Mouse (Mus musculus) CH12.LX (cell line): ENCODE measurements around the gene Hdac1. TPM values are rescaled to one million over a fixed set of nuclear protein-coding genes. Genes with fewer than 3 reads are reported as not detected.

Source experiments
- DNase-seq: peaks from one replicate; pipeline ENCODE4 v3.0.0-alpha.2; 2013; ENCODE audit errors: extremely low read depth
- H3K27ac ChIP-seq: 2 replicates; pipeline ENCODE4 v1.5.1; 2012; ENCODE audit warnings: low read depth, mild to moderate bottlenecking, control low read depth, moderate library complexity; ENCODE audit not compliant: insufficient read depth
- H3K27me3 ChIP-seq: replicated peaks from 2 replicates; pipeline ENCODE3; 2012; ENCODE audit warnings: inconsistent platforms
- H3K36me3 ChIP-seq, 2 experiments: replicated peaks in 1 of 2; 2 replicates each; pipeline versions ENCODE3 to v1.6.1; 2012; ENCODE audit warnings: inconsistent platforms in 1 of 2, low read length in 1 of 2, mild to moderate bottlenecking in 1 of 2, mixed read lengths in 1 of 2, moderate library complexity in 1 of 2; ENCODE audit not compliant: control insufficient read depth in 1 of 2, insufficient read depth in 1 of 2
- H3K4me1 ChIP-seq, 2 experiments: 2 replicates each; pipeline ENCODE4 v1.6.1; 2012; ENCODE audit warnings: inconsistent platforms in 1 of 2, moderate library complexity in 1 of 2; ENCODE audit not compliant: insufficient read depth in 2 of 2, control insufficient read depth in 1 of 2
- H3K4me2 ChIP-seq: 2 replicates; pipeline ENCODE4 v1.6.1; 2012; ENCODE audit warnings: low read depth, mild to moderate bottlenecking, control low read depth; ENCODE audit not compliant: poor library complexity, insufficient read depth, severe bottlenecking
- H3K4me3 ChIP-seq, 3 experiments: fragments of 150-350 bp in 1 of 3; sonication (generic) in 1 of 3; replicated peaks in 1 of 3; 2 replicates each; pipeline versions ENCODE3 to v1.5.1; 2011 to 2012; ENCODE audit warnings: low read depth in 2 of 3, low read length in 2 of 3, mild to moderate bottlenecking in 2 of 3, moderate library complexity in 2 of 3, control low read depth in 1 of 3, improper control_type of control experiment in 1 of 3, inconsistent platforms in 1 of 3, mixed read lengths in 1 of 3; ENCODE audit not compliant: poor library complexity in 1 of 3
- H3K79me2 ChIP-seq: replicated peaks from 2 replicates; pipeline ENCODE4 v1.6.1; 2012; ENCODE audit warnings: mild to moderate bottlenecking, moderate library complexity; ENCODE audit not compliant: control insufficient read depth, poor library complexity, insufficient read depth, severe bottlenecking; ENCODE audit errors: extremely low read depth
- H3K9ac ChIP-seq: 2 replicates; pipeline ENCODE4 v1.6.1; 2012; ENCODE audit warnings: low read depth, mild to moderate bottlenecking, control low read depth, moderate library complexity; ENCODE audit not compliant: insufficient read depth
- H3K9me3 ChIP-seq: replicated peaks from 2 replicates; pipeline ENCODE3; 2012; ENCODE audit warnings: low read length, inconsistent platforms, mixed read lengths
- CTCF ChIP-seq, 2 experiments: IDR thresholded peaks in 1 of 2; conservative IDR thresholded peaks in 1 of 2; 2 replicates each; pipeline ENCODE4 v1.5.1; 2011 to 2012; ENCODE audit warnings: low read depth in 2 of 2, low read length in 2 of 2, improper control_type of control experiment in 1 of 2, inconsistent platforms in 1 of 2, mild to moderate bottlenecking in 1 of 2, moderate library complexity in 1 of 2
- GABPA ChIP-seq: IDR thresholded peaks from 2 replicates; pipeline ENCODE4 v1.6.1; 2012; ENCODE audit warnings: low read depth, low read length, improper control_type of control experiment, inconsistent platforms; ENCODE audit not compliant: insufficient replicate concordance
- SIN3A ChIP-seq: IDR thresholded peaks from 2 replicates; pipeline ENCODE4 v1.6.1; 2012; ENCODE audit warnings: low read length, improper control_type of control experiment, inconsistent platforms
- ZNF384 ChIP-seq: IDR thresholded peaks from 2 replicates; pipeline ENCODE4 v1.6.1; 2012; ENCODE audit warnings: low read depth, low read length, improper control_type of control experiment, inconsistent platforms
- dilution Hi-C: fragments of 300-500 bp; cut with MboI; formaldehyde crosslinking; loops from 2 replicates; pipeline ENCODE4 v1.14.3; 2020; ENCODE audit warnings: low sequenced_read_pairs; ENCODE audit not compliant: extremely low pct_unique_long_range_greater_than_20kb, extremely low pct_ligation_motif_present
- in situ Hi-C: fragments of 300-500 bp; cut with MboI; formaldehyde crosslinking; loops from 3 replicates; pipeline ENCODE4 v1.14.3; 2019; ENCODE audit warnings: low sequenced_read_pairs, low pct_ligation_motif_present, low pct_unique_long_range_greater_than_20kb, mixed read lengths
- polyA plus RNA-seq: library from polyadenylated mRNA; unstranded; fragments of >175 nt; gene quantifications from 2 replicates; pipeline ENCODE4 v1.2.1, GENCODE M21; 2012; ENCODE audit warnings: low read depth; ENCODE audit not compliant: insufficient read length
- total RNA-seq, 2 experiments: library from RNA; depleted of rRNA; stranded (reverse); fragments of 300-350 nt in 1 of 2; fragments of >200 nt in 1 of 2; gene quantifications; 2 replicates each; pipeline ENCODE4 v1.2.3; 2012 to 2014

Hdac1 gene
- total and polyA plus RNA-seq, 3 experiments = 71.7 to 231 (median 106) TPM

GRCm38 (mm10) chr4:129476047-129476446 is 66.5 kb downstream of the Hdac1 start:
- no peaks in the 10 kb centered on the region for H3K79me2 ChIP-seq
- H3K9ac ChIP-seq = no peak overlapping the region
- no peak for DNase-seq
- no peak for TF ChIP-seq ZNF384
- no peak for TF ChIP-seq SIN3A
- TF ChIP-seq GABPA = no peak
- TF ChIP-seq CTCF (conservative IDR thresholded peaks at IDR 0.05 in 1 of 2, IDR thresholded peaks at IDR 0.05 in 1 of 2; ENCODE audit: low read depth in 2 of 2, low read length in 2 of 2) = no peak
- dilution Hi-C loops = no loop called here
- no peak overlapping the region for H3K27ac ChIP-seq
- no peaks in the 10 kb centered on the region for H3K9me3 ChIP-seq
- no peak overlapping the region for H3K4me3 ChIP-seq
- H3K36me3 ChIP-seq = peaks cover 63 to 80% of the 10 kb centered on the region in 2 experiments
- H3K4me2 ChIP-seq = no peak overlapping the region
- H3K27me3 ChIP-seq = no peaks in the 10 kb centered on the region
- no peaks in the 10 kb centered on the region for H3K4me1 ChIP-seq
- in situ Hi-C loops = no loop called here

Other genes with a start within 250 kb of the Hdac1 start
- 41.4 and 44.1 TPM in 2 replicates for gene Rbbp4, start 207.3 kb downstream of the Hdac1 start, total RNA-seq (2012; rRNA removed)
- gene Rbbp4, start 207.3 kb downstream of the Hdac1 start, total RNA-seq (2014; rRNA removed) = 73.3 and 76.9 TPM in 2 replicates
- gene Rbbp4, start 207.3 kb downstream of the Hdac1 start, polyA plus RNA-seq = 179 and 219 TPM in 2 replicates
- 93.7 and 104 TPM in 2 replicates for gene Zbtb8os, start 207.0 kb downstream of the Hdac1 start, total RNA-seq (2012; rRNA removed)
- 124 and 134 TPM in 2 replicates for gene Zbtb8os, start 207.0 kb downstream of the Hdac1 start, total RNA-seq (2014; rRNA removed)
- 135 and 157 TPM in 2 replicates for gene Zbtb8os, start 207.0 kb downstream of the Hdac1 start, polyA plus RNA-seq
- 0.04 TPM in 1 of 2 replicates, not detected in the other for gene Zbtb8a, start 164.6 kb downstream of the Hdac1 start, total RNA-seq (2012; rRNA removed)
- 0.16 TPM in 1 of 2 replicates, not detected in the other for gene Zbtb8a, start 164.6 kb downstream of the Hdac1 start, total RNA-seq (2014; rRNA removed)
- 0.11 TPM in 1 of 2 replicates, not detected in the other for gene Zbtb8a, start 164.6 kb downstream of the Hdac1 start, polyA plus RNA-seq
- gene Zbtb8b, start 101.9 kb downstream of the Hdac1 start, total RNA-seq (2012; rRNA removed) = 0.04 TPM in 2 replicates
- gene Zbtb8b, start 101.9 kb downstream of the Hdac1 start, total RNA-seq (2014; rRNA removed) = not detected in 2 replicates
- not detected in 2 replicates for gene Zbtb8b, start 101.9 kb downstream of the Hdac1 start, polyA plus RNA-seq
- gene Bsdc1, start 81.1 kb downstream of the Hdac1 start, total RNA-seq (2012; rRNA removed) = 20.2 and 20.4 TPM in 2 replicates
- gene Bsdc1, start 81.1 kb downstream of the Hdac1 start, total RNA-seq (2014; rRNA removed) = 19.3 and 20.6 TPM in 2 replicates
- gene Bsdc1, start 81.1 kb downstream of the Hdac1 start, polyA plus RNA-seq = 16.1 and 27.2 TPM in 2 replicates
- gene Tssk3, start 51.7 kb downstream of the Hdac1 start, total RNA-seq (2012; rRNA removed) = 0.13 TPM in 1 of 2 replicates, not detected in the other
- gene Tssk3, start 51.7 kb downstream of the Hdac1 start, total RNA-seq (2014; rRNA removed) = not detected in 2 replicates
- not detected in 2 replicates for gene Tssk3, start 51.7 kb downstream of the Hdac1 start, polyA plus RNA-seq
- not detected in 2 replicates for gene Fam229a, start 51.5 kb downstream of the Hdac1 start, total RNA-seq (2012; rRNA removed)
- gene Fam229a, start 51.5 kb downstream of the Hdac1 start, total RNA-seq (2014; rRNA removed) = not detected in 2 replicates
- not detected in 2 replicates for gene Fam229a, start 51.5 kb downstream of the Hdac1 start, polyA plus RNA-seq
- gene Marcksl1, start 29.1 kb downstream of the Hdac1 start, total RNA-seq (2012; rRNA removed) = 194 and 195 TPM in 2 replicates
- gene Marcksl1, start 29.1 kb downstream of the Hdac1 start, total RNA-seq (2014; rRNA removed) = 260 and 265 TPM in 2 replicates
- gene Marcksl1, start 29.1 kb downstream of the Hdac1 start, polyA plus RNA-seq = 423 and 494 TPM in 2 replicates
- 67.2 and 80.9 TPM in 2 replicates for gene Lck, start 30.9 kb upstream of the Hdac1 start, total RNA-seq (2012; rRNA removed)
- 64.6 and 70.0 TPM in 2 replicates for gene Lck, start 30.9 kb upstream of the Hdac1 start, total RNA-seq (2014; rRNA removed)
- gene Lck, start 30.9 kb upstream of the Hdac1 start, polyA plus RNA-seq = 138 and 177 TPM in 2 replicates
- gene Fam167b, start 35.8 kb upstream of the Hdac1 start, total RNA-seq (2012; rRNA removed) = 1.1 and 1.4 TPM in 2 replicates
- gene Fam167b, start 35.8 kb upstream of the Hdac1 start, total RNA-seq (2014; rRNA removed) = 0.49 TPM in 1 of 2 replicates, not detected in the other
- gene Fam167b, start 35.8 kb upstream of the Hdac1 start, polyA plus RNA-seq = 0.82 and 1.2 TPM in 2 replicates
- 667 and 673 TPM in 2 replicates for gene Eif3i, start 57.9 kb upstream of the Hdac1 start, total RNA-seq (2012; rRNA removed)
- gene Eif3i, start 57.9 kb upstream of the Hdac1 start, total RNA-seq (2014; rRNA removed) = 702 and 753 TPM in 2 replicates
- gene Eif3i, start 57.9 kb upstream of the Hdac1 start, polyA plus RNA-seq = 418 and 446 TPM in 2 replicates
- 111 and 121 TPM in 2 replicates for gene Tmem234, start 58.0 kb upstream of the Hdac1 start, total RNA-seq (2012; rRNA removed)
- gene Tmem234, start 58.0 kb upstream of the Hdac1 start, total RNA-seq (2014; rRNA removed) = 97.6 and 104 TPM in 2 replicates
- gene Tmem234, start 58.0 kb upstream of the Hdac1 start, polyA plus RNA-seq = 112 and 113 TPM in 2 replicates
- 0.59 and 1.6 TPM in 2 replicates for gene Dcdc2b, start 71.5 kb upstream of the Hdac1 start, total RNA-seq (2012; rRNA removed)
- not detected in 2 replicates for gene Dcdc2b, start 71.5 kb upstream of the Hdac1 start, total RNA-seq (2014; rRNA removed)
- 0.66 and 1.1 TPM in 2 replicates for gene Dcdc2b, start 71.5 kb upstream of the Hdac1 start, polyA plus RNA-seq
- 24.3 and 27.0 TPM in 2 replicates for gene Iqcc, start 76.4 kb upstream of the Hdac1 start, total RNA-seq (2012; rRNA removed)
- gene Iqcc, start 76.4 kb upstream of the Hdac1 start, total RNA-seq (2014; rRNA removed) = 15.9 and 18.4 TPM in 2 replicates
- 13.5 and 14.1 TPM in 2 replicates for gene Iqcc, start 76.4 kb upstream of the Hdac1 start, polyA plus RNA-seq
- 24.0 and 24.2 TPM in 2 replicates for gene Ccdc28b, start 81.2 kb upstream of the Hdac1 start, total RNA-seq (2012; rRNA removed)
- 27.3 and 35.5 TPM in 2 replicates for gene Ccdc28b, start 81.2 kb upstream of the Hdac1 start, total RNA-seq (2014; rRNA removed)
- 26.6 and 28.0 TPM in 2 replicates for gene Ccdc28b, start 81.2 kb upstream of the Hdac1 start, polyA plus RNA-seq
- 51.8 and 68.2 TPM in 2 replicates for gene Txlna, start 98.4 kb upstream of the Hdac1 start, total RNA-seq (2012; rRNA removed)
- gene Txlna, start 98.4 kb upstream of the Hdac1 start, total RNA-seq (2014; rRNA removed) = 50.0 and 52.2 TPM in 2 replicates
- gene Txlna, start 98.4 kb upstream of the Hdac1 start, polyA plus RNA-seq = 64.7 and 103 TPM in 2 replicates
- 17.3 and 23.9 TPM in 2 replicates for gene Kpna6, start 130.1 kb upstream of the Hdac1 start, total RNA-seq (2012; rRNA removed)
- gene Kpna6, start 130.1 kb upstream of the Hdac1 start, total RNA-seq (2014; rRNA removed) = 19.6 and 22.4 TPM in 2 replicates
- gene Kpna6, start 130.1 kb upstream of the Hdac1 start, polyA plus RNA-seq = 25.8 and 26.4 TPM in 2 replicates
- 11.3 and 11.9 TPM in 2 replicates for gene Tmem39b, start 154.1 kb upstream of the Hdac1 start, total RNA-seq (2012; rRNA removed)
- 13.9 and 14.6 TPM in 2 replicates for gene Tmem39b, start 154.1 kb upstream of the Hdac1 start, total RNA-seq (2014; rRNA removed)
- gene Tmem39b, start 154.1 kb upstream of the Hdac1 start, polyA plus RNA-seq = 33.5 and 37.7 TPM in 2 replicates
- 58.6 and 65.9 TPM in 2 replicates for gene Khdrbs1, start 199.6 kb upstream of the Hdac1 start, total RNA-seq (2012; rRNA removed)
- gene Khdrbs1, start 199.6 kb upstream of the Hdac1 start, total RNA-seq (2014; rRNA removed) = 67.4 and 79.0 TPM in 2 replicates
- 125 TPM in 2 replicates for gene Khdrbs1, start 199.6 kb upstream of the Hdac1 start, polyA plus RNA-seq